Mouse (Mus musculus): ENCODE measurements at regions not wholly inside any gene's neighbourhood (a gene's known extent, or its start where the extent isn't known, plus 50 kb on each side); places are given as distances from the start of the nearest gene placed in this dataset.
A peak's percentile ranks its signal among the peaks of the same experiment; 100 is the strongest.

- DNase-seq (ENCODE audit: low read depth, low spot score) = peak; percentile 72
- H3K4me3 ChIP-seq (ENCODE audit: insufficient read depth in 1 of 2, low read depth in 1 of 2, low read length in 2 of 2, poor library complexity in 1 of 2, severe bottlenecking in 1 of 2) = no peak overlapping the region
- in situ Hi-C loops (cut with MboI; ENCODE audit: low sequenced_read_pairs in 2 of 2, unreplicated experiment in 2 of 2) = no loop called here
Observed at GRCm38 (mm10) chr7:134566322-134566721, 104.1 kb upstream of the Dock1 start.

DNA sequence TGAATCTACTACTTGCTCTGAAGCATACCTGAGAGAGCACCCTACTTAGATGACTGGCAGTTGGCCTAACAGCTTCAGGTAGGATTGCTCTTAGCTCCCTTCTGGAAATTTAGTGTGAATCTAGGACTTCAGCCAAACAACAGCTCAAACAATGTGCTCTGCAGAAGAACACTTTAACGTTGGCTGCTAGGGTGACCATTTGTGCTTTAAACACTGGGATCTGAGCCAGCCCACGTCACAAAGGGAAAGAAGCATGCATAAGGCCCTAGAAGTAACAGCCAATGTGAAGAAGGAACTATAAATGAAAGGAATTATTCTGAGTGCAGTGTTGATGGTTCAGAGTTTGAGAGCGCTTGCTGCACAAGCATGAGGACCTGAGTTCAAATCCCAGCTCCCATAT lies 101.2 kb upstream of the Dock1 start:
- H3K36me3 ChIP-seq (ENCODE audit: control insufficient read depth, insufficient read depth, low read length, poor library complexity, severe bottlenecking) = no peaks in the 10 kb centered on the region
- DNase-seq (ENCODE audit: low read depth, low spot score) = no peak
- no peaks in the 10 kb centered on the region for H3K9me3 ChIP-seq (ENCODE audit: control insufficient read depth, insufficient read depth, low read depth, low read length)
- no peak overlapping the region for H3K9ac ChIP-seq (ENCODE audit: insufficient read depth, low read depth, low read length, poor library complexity, severe bottlenecking)
- H3K4me3 ChIP-seq (ENCODE audit: insufficient read depth in 1 of 2, low read depth in 1 of 2, low read length in 2 of 2, poor library complexity in 1 of 2, severe bottlenecking in 1 of 2) = no peak overlapping the region
- in situ Hi-C loops (cut with MboI; ENCODE audit: low sequenced_read_pairs in 2 of 2, unreplicated experiment in 2 of 2) = no loop called here
- H3K27ac ChIP-seq (ENCODE audit: insufficient read depth, low read depth, low read length, poor library complexity, severe bottlenecking) = no peak overlapping the region
- no peaks in the 10 kb centered on the region for H3K4me1 ChIP-seq (ENCODE audit: control insufficient read depth in 2 of 2, insufficient read depth in 2 of 2, low read length in 2 of 2, poor library complexity in 1 of 2)
- TF ChIP-seq ZNF384 (IDR thresholded peaks at IDR 0.05; ENCODE audit: low read depth, low read length) = no peak
- no peak for TF ChIP-seq MAFK (IDR thresholded peaks at IDR 0.05; ENCODE audit: insufficient read depth, low read depth, low read length)
- no peak for TF ChIP-seq CHD2 (IDR thresholded peaks at IDR 0.05; ENCODE audit: low read depth, low read length)
- no peak for TF ChIP-seq HCFC1 (IDR thresholded peaks at IDR 0.05; ENCODE audit: borderline replicate concordance, insufficient read depth, low read length)
- TF ChIP-seq ZC3H11A (IDR thresholded peaks at IDR 0.05; ENCODE audit: borderline replicate concordance, low read depth, low read length) = no peak

More at GRCm38 (mm10) chr7:134566322-134566721, 104.1 kb upstream of the Dock1 start:
- Histone ChIP-seq H3K9ac (ENCODE audit: insufficient read depth, low read depth, low read length, poor library complexity, severe bottlenecking) (no peak overlapping the region), H3K4me1 (ENCODE audit: control insufficient read depth in 2 of 2, insufficient read depth in 2 of 2, low read length in 2 of 2, poor library complexity in 1 of 2) (no peaks in the 10 kb centered on the region), H3K27ac (ENCODE audit: insufficient read depth, low read depth, low read length, poor library complexity, severe bottlenecking) (no peak overlapping the region), H3K9me3 (ENCODE audit: control insufficient read depth, insufficient read depth, low read depth, low read length) (no peaks in the 10 kb centered on the region), H3K36me3 (ENCODE audit: control insufficient read depth, insufficient read depth, low read length, poor library complexity, severe bottlenecking) (no peaks in the 10 kb centered on the region)
- TF ChIP-seq ZC3H11A (IDR thresholded peaks at IDR 0.05; ENCODE audit: borderline replicate concordance, low read depth, low read length) (peak; percentile 69; the same call in 1 of the 2 replicates), MAFK (IDR thresholded peaks at IDR 0.05; ENCODE audit: insufficient read depth, low read depth, low read length) (no peak)

DNA sequence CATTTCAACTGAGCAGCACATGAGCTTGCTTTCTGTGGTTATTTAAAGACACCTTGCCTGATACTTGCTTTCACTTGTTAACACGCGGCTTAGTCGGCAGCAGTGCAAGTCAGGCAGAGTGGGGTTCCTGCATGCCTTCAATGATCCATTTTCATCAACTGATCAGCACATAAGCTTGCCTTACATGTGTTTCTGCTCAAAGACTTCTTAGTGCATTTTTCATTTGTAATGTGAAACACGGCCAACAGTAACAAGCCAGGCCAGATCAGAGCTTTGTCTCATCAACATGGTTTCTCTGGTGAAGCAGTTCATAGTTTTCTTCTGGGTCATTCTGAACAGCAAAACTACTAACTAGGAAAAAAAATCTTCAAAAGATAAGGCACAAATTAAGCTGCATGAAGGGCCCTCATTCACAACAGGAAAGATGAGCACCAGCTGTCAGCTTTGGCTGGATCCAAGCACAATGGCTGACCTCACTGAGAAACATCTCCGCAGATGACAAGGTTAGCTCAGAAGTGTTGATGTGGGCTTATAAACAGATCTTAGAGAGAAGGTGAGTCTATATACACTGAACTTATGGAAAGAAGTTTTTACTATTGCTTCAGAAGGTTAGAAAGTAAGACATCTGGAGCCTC lies 100.2 kb upstream of the Dock1 start:
- no peak overlapping the region for H3K9ac ChIP-seq (ENCODE audit: insufficient read depth, low read depth, low read length, poor library complexity, severe bottlenecking)
- no peak for DNase-seq (ENCODE audit: low read depth, low spot score)
- in situ Hi-C loops (cut with MboI; ENCODE audit: low sequenced_read_pairs in 2 of 2, unreplicated experiment in 2 of 2) = no loop called here
- H3K36me3 ChIP-seq (ENCODE audit: control insufficient read depth, insufficient read depth, low read length, poor library complexity, severe bottlenecking) = no peaks in the 10 kb centered on the region
- H3K4me3 ChIP-seq (ENCODE audit: insufficient read depth in 1 of 2, low read depth in 1 of 2, low read length in 2 of 2, poor library complexity in 1 of 2, severe bottlenecking in 1 of 2) = no peak overlapping the region
- no peaks in the 10 kb centered on the region for H3K9me3 ChIP-seq (ENCODE audit: control insufficient read depth, insufficient read depth, low read depth, low read length)
- H3K27ac ChIP-seq (ENCODE audit: insufficient read depth, low read depth, low read length, poor library complexity, severe bottlenecking) = no peak overlapping the region
- H3K4me1 ChIP-seq (ENCODE audit: control insufficient read depth in 2 of 2, insufficient read depth in 2 of 2, low read length in 2 of 2, poor library complexity in 1 of 2) = no peaks in the 10 kb centered on the region
- TF ChIP-seq CHD2 (IDR thresholded peaks at IDR 0.05; ENCODE audit: low read depth, low read length) (no peak), ZNF384 (IDR thresholded peaks at IDR 0.05; ENCODE audit: low read depth, low read length) (no peak), ZC3H11A (IDR thresholded peaks at IDR 0.05; ENCODE audit: borderline replicate concordance, low read depth, low read length) (no peak), HCFC1 (IDR thresholded peaks at IDR 0.05; ENCODE audit: borderline replicate concordance, insufficient read depth, low read length) (no peak), MAFK (IDR thresholded peaks at IDR 0.05; ENCODE audit: insufficient read depth, low read depth, low read length) (no peak)

GRCm38 (mm10) chr7:134581746-134582145 lies 88.7 kb upstream of the Dock1 start:
- Histone ChIP-seq H3K4me3 (ENCODE audit: insufficient read depth in 1 of 2, low read depth in 1 of 2, low read length in 2 of 2, poor library complexity in 1 of 2, severe bottlenecking in 1 of 2) (no peak overlapping the region), H3K9me3 (ENCODE audit: control insufficient read depth, insufficient read depth, low read depth, low read length) (no peaks in the 10 kb centered on the region), H3K4me1 (ENCODE audit: control insufficient read depth in 2 of 2, insufficient read depth in 2 of 2, low read length in 2 of 2, poor library complexity in 1 of 2) (no peaks in the 10 kb centered on the region), H3K9ac (ENCODE audit: insufficient read depth, low read depth, low read length, poor library complexity, severe bottlenecking) (no peak overlapping the region), H3K36me3 (ENCODE audit: control insufficient read depth, insufficient read depth, low read length, poor library complexity, severe bottlenecking) (no peaks in the 10 kb centered on the region), H3K27ac (ENCODE audit: insufficient read depth, low read depth, low read length, poor library complexity, severe bottlenecking) (no peak overlapping the region)
- TF ChIP-seq CHD2 (IDR thresholded peaks at IDR 0.05; ENCODE audit: low read depth, low read length) (no peak), HCFC1 (IDR thresholded peaks at IDR 0.05; ENCODE audit: borderline replicate concordance, insufficient read depth, low read length) (no peak), ZNF384 (IDR thresholded peaks at IDR 0.05; ENCODE audit: low read depth, low read length) (no peak), ZC3H11A (IDR thresholded peaks at IDR 0.05; ENCODE audit: borderline replicate concordance, low read depth, low read length) (no peak), MAFK (IDR thresholded peaks at IDR 0.05; ENCODE audit: insufficient read depth, low read depth, low read length) (no peak)
- in situ Hi-C loops (cut with MboI; ENCODE audit: low sequenced_read_pairs in 2 of 2, unreplicated experiment in 2 of 2) = no loop called here
- no peak for DNase-seq (ENCODE audit: low read depth, low spot score)

DNA sequence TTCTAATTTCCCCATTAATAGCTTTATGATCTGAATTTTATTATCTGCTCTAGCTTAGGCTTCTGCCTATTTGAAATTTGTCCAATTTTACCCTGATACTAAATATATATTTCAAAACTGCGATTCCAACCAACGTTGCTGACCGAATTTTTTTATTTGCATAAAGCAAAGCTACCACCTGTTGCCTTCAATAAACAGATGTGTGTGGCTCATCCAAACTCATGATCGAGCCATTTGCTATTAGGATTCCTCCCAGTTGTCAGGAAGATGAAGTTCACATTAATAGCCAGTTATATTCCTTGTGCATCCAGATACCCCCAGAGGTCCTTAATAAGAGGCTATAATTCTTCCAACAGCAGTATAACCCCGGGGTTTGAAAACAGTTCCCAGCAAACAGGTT lies 85.0 kb upstream of the Dock1 start:
- no peak for TF ChIP-seq CHD2 (IDR thresholded peaks at IDR 0.05; ENCODE audit: low read depth, low read length)
- TF ChIP-seq MAFK (IDR thresholded peaks at IDR 0.05; ENCODE audit: insufficient read depth, low read depth, low read length) = no peak
- no peak for TF ChIP-seq ZNF384 (IDR thresholded peaks at IDR 0.05; ENCODE audit: low read depth, low read length)
- no peak for TF ChIP-seq ZC3H11A (IDR thresholded peaks at IDR 0.05; ENCODE audit: borderline replicate concordance, low read depth, low read length)
- Histone ChIP-seq H3K9ac (ENCODE audit: insufficient read depth, low read depth, low read length, poor library complexity, severe bottlenecking) (no peak overlapping the region), H3K4me3 (ENCODE audit: insufficient read depth in 1 of 2, low read depth in 1 of 2, low read length in 2 of 2, poor library complexity in 1 of 2, severe bottlenecking in 1 of 2) (no peak overlapping the region), H3K27ac (ENCODE audit: insufficient read depth, low read depth, low read length, poor library complexity, severe bottlenecking) (no peak overlapping the region), H3K9me3 (ENCODE audit: control insufficient read depth, insufficient read depth, low read depth, low read length) (no peaks in the 10 kb centered on the region), H3K36me3 (ENCODE audit: control insufficient read depth, insufficient read depth, low read length, poor library complexity, severe bottlenecking) (no peaks in the 10 kb centered on the region), H3K4me1 (ENCODE audit: control insufficient read depth in 2 of 2, insufficient read depth in 2 of 2, low read length in 2 of 2, poor library complexity in 1 of 2) (no peaks in the 10 kb centered on the region)
- in situ Hi-C loops (cut with MboI; ENCODE audit: low sequenced_read_pairs in 2 of 2, unreplicated experiment in 2 of 2) = no loop called here
- DNase-seq (ENCODE audit: low read depth, low spot score) = no peak

Data from ES-E14 (cell line).